Mouse (Mus musculus) stomach, postnatal 0 days (tissue): ENCODE measurements around the gene Rufy2. TPM values are rescaled to one million over a fixed set of nuclear protein-coding genes. Genes with fewer than 3 reads are reported as not detected.
"Not testable (repeated sequence)": the region's sequence is repeated elsewhere in the genome, so short reads cannot be mapped to it uniquely, and the experiment has no call there.

Experiments used
- ATAC-seq: fragments of 200-750 bp; cut with Nextera tagmentation; 2 replicates; pipeline ENCODE4 v1.8.0; 2017; ENCODE audit not compliant: low FRiP score, low TSS enrichment
- DNase-seq: peaks from one replicate; pipeline ENCODE4 v3.0.0-alpha.2; 2016; ENCODE audit warnings: low spot score
- H3K27ac ChIP-seq: fragments of 300-500 bp; sonication (generic); replicated peaks from 2 replicates; pipeline ENCODE4 v1.5.1; 2014; ENCODE audit warnings: mild to moderate bottlenecking, control low read depth
- H3K27me3 ChIP-seq: fragments of 300-500 bp; sonication (generic); 2 replicates; pipeline ENCODE4 v1.6.1; 2014; ENCODE audit warnings: low read length; ENCODE audit not compliant: control insufficient read depth, insufficient read depth
- H3K36me3 ChIP-seq: fragments of 300-500 bp; sonication (generic); 2 replicates; pipeline ENCODE4 v1.6.1; 2014; ENCODE audit warnings: low read length, mixed read lengths; ENCODE audit not compliant: control insufficient read depth, insufficient read depth
- H3K4me1 ChIP-seq: fragments of 300-500 bp; sonication (generic); replicated peaks from 2 replicates; pipeline ENCODE4 v1.6.1; 2014; ENCODE audit warnings: antibody characterized with exemption; ENCODE audit not compliant: control insufficient read depth, insufficient read depth
- H3K4me2 ChIP-seq: fragments of 300-500 bp; sonication (generic); replicated peaks from 2 replicates; pipeline ENCODE4 v1.6.1; 2014; ENCODE audit warnings: low read depth, mild to moderate bottlenecking, control low read depth, moderate library complexity
- H3K4me3 ChIP-seq: fragments of 300-500 bp; sonication (generic); 2 replicates; pipeline ENCODE4 v1.5.1; 2014; ENCODE audit warnings: low read depth, low read length, control low read depth
- H3K9ac ChIP-seq: fragments of 300-500 bp; sonication (generic); 2 replicates; pipeline ENCODE4 v1.6.1; 2014; ENCODE audit warnings: mild to moderate bottlenecking, low read length, control low read depth, mixed read lengths
- H3K9me3 ChIP-seq: fragments of 300-500 bp; sonication (generic); 2 replicates; pipeline ENCODE4 v1.6.1; 2016; ENCODE audit warnings: low read length; ENCODE audit not compliant: control insufficient read depth
- CTCF ChIP-seq: IDR thresholded peaks from 2 replicates; pipeline ENCODE4 v1.5.1; 2016; ENCODE audit warnings: antibody characterized with exemption, low read depth, mild to moderate bottlenecking, moderate library complexity
- EP300 ChIP-seq: optimal IDR thresholded peaks from 2 replicates; pipeline ENCODE3; 2016; ENCODE audit warnings: antibody characterized with exemption
- WGBS: fragments of 180-500 bp; shearing (Covaris S2); extraction: QIAGEN DNeasy Blood & Tissue Kit; methylation state at CpG from one replicate; pipeline ENCODE4 v1.1.7; 2014; 5-methylcytosine and 5-hydroxymethylcytosine counted together
- polyA plus RNA-seq: library from polyadenylated mRNA; unstranded; fragments of >200 nt; fragmentation: Nextera tagmentation; extraction: Ambion mirVana; gene quantifications from 2 replicates; pipeline ENCODE4 v1.2.1, GENCODE M21; 2015

Gene Rufy2
- polyA plus RNA-seq, 1 experiment from 2014 or later, result 12.8 TPM

DNA sequence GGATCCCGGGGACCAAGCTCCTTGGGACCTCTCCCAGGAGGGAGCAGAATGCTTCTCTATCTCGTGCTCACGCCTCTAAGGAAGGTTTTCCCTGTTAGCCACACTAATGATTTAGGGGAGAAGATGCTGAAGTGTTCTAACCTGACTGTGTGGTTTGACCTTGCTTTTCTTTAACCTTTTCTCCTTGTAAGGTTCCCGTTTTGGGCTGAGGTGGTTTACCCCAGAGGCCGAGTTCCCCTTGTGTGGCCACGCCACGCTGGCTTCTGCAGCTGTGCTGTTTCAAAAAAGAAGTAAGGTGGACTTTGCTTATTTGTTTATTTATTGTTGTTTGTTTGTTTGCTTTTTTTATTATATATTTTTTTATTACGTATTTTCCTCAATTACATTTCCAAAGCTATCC, 67.7 kb downstream of the Rufy2 start:
- Histone ChIP-seq H3K36me3 (no peaks in the 10 kb centered on the region), H3K4me2 (no peak overlapping the region), H3K9me3 (no peaks in the 10 kb centered on the region), H3K27me3 (no peaks in the 10 kb centered on the region), H3K27ac (no peak overlapping the region), H3K4me1 (no peaks in the 10 kb centered on the region), H3K4me3 (no peak overlapping the region), H3K9ac (no peak overlapping the region)
- 87% methylated on average over 8 of the region's 8 CpGs for WGBS
- no peak for DNase-seq
- no peak for TF ChIP-seq EP300
- no peak for TF ChIP-seq CTCF
- no peak for ATAC-seq

- no peak overlapping the region for H3K9ac ChIP-seq
- no peaks in the 10 kb centered on the region for H3K27me3 ChIP-seq
- ATAC-seq (no peak), DNase-seq (no peak)
- TF ChIP-seq CTCF (no peak), EP300 (no peak)
- no peaks in the 10 kb centered on the region for H3K9me3 ChIP-seq
- H3K4me1 ChIP-seq, result no peaks in the 10 kb centered on the region
- H3K36me3 ChIP-seq, result no peaks in the 10 kb centered on the region
- H3K27ac ChIP-seq, result no peak overlapping the region
- 38% methylated on average over 1 of the region's 2 CpGs for WGBS
- H3K4me2 ChIP-seq, result no peak overlapping the region
- H3K4me3 ChIP-seq, result no peak overlapping the region
Measured at GRCm38 (mm10) chr10:63049106-63049505, 69.1 kb downstream of the Rufy2 start.

- H3K27ac ChIP-seq, result no peak overlapping the region
- H3K9ac ChIP-seq, result no peak overlapping the region
- H3K36me3 ChIP-seq, result no peaks in the 10 kb centered on the region
- no peak for ATAC-seq
- TF ChIP-seq CTCF (no peak), EP300 (no peak)
- WGBS, result 80% methylated on average over 7 of the region's 7 CpGs
- no peaks in the 10 kb centered on the region for H3K4me1 ChIP-seq
- no peak for DNase-seq
- H3K4me3 ChIP-seq, result no peak overlapping the region
- no peak overlapping the region for H3K4me2 ChIP-seq
- H3K27me3 ChIP-seq, result no peaks in the 10 kb centered on the region
- H3K9me3 ChIP-seq, result no peaks in the 10 kb centered on the region
Measured at GRCm38 (mm10) chr10:63051267-63051666, 71.2 kb downstream of the Rufy2 start.

GRCm38 (mm10) chr10:63052011-63052410, 72.0 kb downstream of the Rufy2 start:
- TF ChIP-seq EP300 (no peak), CTCF (no peak)
- 88% methylated on average over 6 of the region's 6 CpGs for WGBS
- no peaks in the 10 kb centered on the region for H3K36me3 ChIP-seq

GRCm38 (mm10) chr10:63053007-63053406, 73.0 kb downstream of the Rufy2 start:
- Histone ChIP-seq H3K36me3 (no peaks in the 10 kb centered on the region), H3K9me3 (no peaks in the 10 kb centered on the region), H3K27me3 (no peaks in the 10 kb centered on the region), H3K4me1 (no peaks in the 10 kb centered on the region), H3K9ac (no peak overlapping the region), H3K4me2 (no peak overlapping the region), H3K4me3 (no peak overlapping the region), H3K27ac (no peak overlapping the region)
- WGBS, result 52% methylated on average over 6 of the region's 6 CpGs
- DNase-seq, result no peak
- no peak for ATAC-seq
- no peak for TF ChIP-seq EP300
- TF ChIP-seq CTCF, result no peak

More at GRCm38 (mm10) chr10:63052011-63052410, 72.0 kb downstream of the Rufy2 start:
- H3K4me1 ChIP-seq, result no peaks in the 10 kb centered on the region
- no peaks in the 10 kb centered on the region for H3K27me3 ChIP-seq
- ATAC-seq, result no peak
- no peak overlapping the region for H3K4me2 ChIP-seq
- no peak overlapping the region for H3K27ac ChIP-seq
- H3K4me3 ChIP-seq, result no peak overlapping the region
- DNase-seq, result no peak
- H3K9me3 ChIP-seq, result no peaks in the 10 kb centered on the region
- no peak overlapping the region for H3K9ac ChIP-seq

- not testable (repeated sequence) for H3K36me3 ChIP-seq, H3K4me2 ChIP-seq, ATAC-seq, H3K9ac ChIP-seq, H3K4me3 ChIP-seq, H3K27me3 ChIP-seq, H3K27ac ChIP-seq, H3K4me1 ChIP-seq, DNase-seq, H3K9me3 ChIP-seq
- WGBS, result 75% methylated on average over 6 of the region's 6 CpGs
Measured at GRCm38 (mm10) chr10:63054071-63054470, 74.0 kb downstream of the Rufy2 start.
